Mouse (Mus musculus): Measurements from ENCODE around the gene Ifi205. TPM values are rescaled to one million over a fixed set of nuclear protein-coding genes. Genes with fewer than 3 reads are reported as not detected.
"Not testable (repeated sequence)": the region's sequence is repeated elsewhere in the genome, so short reads cannot be mapped to it uniquely, and the experiment has no call there.

Ifi205 gene
- polyA plus RNA-seq, 1 experiment from 2014 or later = 0.24 TPM

DNA sequence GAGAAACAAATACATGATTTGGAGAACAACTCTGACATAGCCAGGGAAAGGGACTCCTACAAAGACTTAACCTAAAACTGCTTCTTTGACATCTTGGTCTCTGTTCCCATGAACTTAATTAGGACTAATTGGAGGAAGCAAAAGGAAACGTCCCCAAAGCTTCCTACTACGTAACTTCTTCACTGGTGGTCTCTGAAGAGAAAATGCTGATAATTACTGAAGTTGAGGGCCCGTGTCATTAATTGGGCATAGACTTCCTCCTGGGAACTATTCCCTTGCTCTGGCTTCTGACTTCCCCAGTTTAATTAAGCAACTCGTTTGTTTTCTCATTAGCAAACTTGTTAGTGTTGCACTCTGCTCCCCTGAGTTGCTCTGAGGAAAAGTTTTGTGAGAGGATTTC lies 4.2 kb upstream of the Ifi205 start:
- Histone ChIP-seq H3K9ac (ENCODE audit: low read depth, low read length) (no peak overlapping the region), H3K4me3 (replicated peaks; ENCODE audit: low read depth, low read length) (no peak overlapping the region), H3K36me3 (ENCODE audit: insufficient read depth, low read length) (no peaks in the 10 kb centered on the region), H3K27ac (no peak overlapping the region), H3K4me2 (ENCODE audit: low read length) (no peak overlapping the region), H3K4me1 (replicated peaks; ENCODE audit: insufficient read depth, low read length) (no peaks in the 10 kb centered on the region), H3K9me3 (replicated peaks; ENCODE audit: low read length) (no peaks in the 10 kb centered on the region), H3K27me3 (ENCODE audit: insufficient read depth, low read length) (no peaks in the 10 kb centered on the region)
- 58% methylated on average over 4 of the region's 4 CpGs for WGBS
- ATAC-seq (replicated peaks; ENCODE audit: low FRiP score, low read depth) (no peak), DNase-seq (ENCODE audit: low spot score) (no peak)
- no peak for TF ChIP-seq CTCF (IDR thresholded peaks at IDR 0.05; ENCODE audit: low read depth)

DNA sequence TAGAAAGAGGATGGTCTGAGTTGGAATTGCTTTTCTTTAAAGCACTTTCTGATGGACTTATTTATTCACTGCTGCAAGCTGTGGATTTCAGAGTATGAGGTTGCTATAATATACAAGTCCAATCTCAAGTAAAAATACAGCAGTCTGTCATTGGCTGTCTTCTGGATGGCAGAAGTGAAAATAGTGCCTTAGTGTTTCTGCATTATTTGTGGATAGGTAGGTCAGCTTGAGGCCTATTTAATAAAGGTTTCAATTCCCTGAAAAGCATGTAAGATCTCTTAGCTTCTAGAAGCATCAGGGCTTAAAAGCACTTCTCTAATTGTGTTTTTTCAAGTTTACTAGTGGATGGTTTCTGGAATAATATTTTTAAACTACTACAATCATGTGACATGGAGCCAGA lies 24.6 kb downstream of the Ifi205 start:
- not testable (repeated sequence) for DNase-seq (ENCODE audit: low spot score); ATAC-seq (replicated peaks; ENCODE audit: low FRiP score, low read depth); H3K4me3 ChIP-seq (replicated peaks; ENCODE audit: low read depth, low read length); H3K9me3 ChIP-seq (replicated peaks; ENCODE audit: low read length); H3K36me3 ChIP-seq (ENCODE audit: insufficient read depth, low read length); H3K4me2 ChIP-seq (ENCODE audit: low read length); H3K27me3 ChIP-seq (ENCODE audit: insufficient read depth, low read length); H3K9ac ChIP-seq (ENCODE audit: low read depth, low read length); H3K4me1 ChIP-seq (replicated peaks; ENCODE audit: insufficient read depth, low read length); H3K27ac ChIP-seq

DNA sequence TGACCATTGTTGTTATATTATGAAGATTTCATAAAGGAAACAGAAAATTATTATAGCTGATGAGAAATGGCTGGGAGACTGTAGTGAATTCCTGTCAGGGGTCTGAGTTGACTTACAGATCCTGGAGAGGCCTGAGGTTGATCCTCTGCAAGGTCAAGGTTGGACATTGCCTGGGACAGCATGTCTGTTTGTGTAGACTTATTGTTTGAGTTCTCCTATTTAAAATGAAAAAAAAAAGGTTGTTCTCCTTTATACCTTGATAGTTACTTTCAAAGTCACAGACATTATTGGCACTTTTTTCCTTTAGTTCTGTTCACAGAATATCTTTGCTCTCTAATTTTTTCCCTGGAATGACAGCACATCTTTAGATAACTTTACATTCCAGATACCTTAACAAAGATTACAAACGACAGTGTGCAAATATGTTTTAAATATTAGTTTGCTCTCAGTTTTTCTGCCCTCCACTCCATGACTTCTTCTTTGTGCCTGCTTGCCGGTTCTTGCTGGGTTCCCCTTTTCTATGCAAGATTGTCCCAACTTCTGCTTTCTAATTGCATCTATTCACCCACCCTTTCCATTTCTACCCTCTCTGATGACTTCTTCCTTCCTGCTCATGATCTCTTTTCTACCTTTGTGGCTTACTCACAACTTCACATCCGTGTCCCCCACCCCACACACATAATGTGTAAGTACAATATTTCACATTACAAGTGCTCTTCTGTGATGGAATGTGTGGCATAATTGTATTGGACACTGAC lies 27.1 kb downstream of the Ifi205 start:
- not testable (repeated sequence) for H3K4me3 ChIP-seq (replicated peaks; ENCODE audit: low read depth, low read length); H3K9me3 ChIP-seq (replicated peaks; ENCODE audit: low read length); ATAC-seq (replicated peaks; ENCODE audit: low FRiP score, low read depth); H3K4me2 ChIP-seq (ENCODE audit: low read length); H3K27ac ChIP-seq; H3K4me1 ChIP-seq (replicated peaks; ENCODE audit: insufficient read depth, low read length); DNase-seq (ENCODE audit: low spot score); H3K27me3 ChIP-seq (ENCODE audit: insufficient read depth, low read length); H3K9ac ChIP-seq (ENCODE audit: low read depth, low read length); H3K36me3 ChIP-seq (ENCODE audit: insufficient read depth, low read length)
- 61% methylated on average over 1 of the region's 3 CpGs for WGBS

DNA sequence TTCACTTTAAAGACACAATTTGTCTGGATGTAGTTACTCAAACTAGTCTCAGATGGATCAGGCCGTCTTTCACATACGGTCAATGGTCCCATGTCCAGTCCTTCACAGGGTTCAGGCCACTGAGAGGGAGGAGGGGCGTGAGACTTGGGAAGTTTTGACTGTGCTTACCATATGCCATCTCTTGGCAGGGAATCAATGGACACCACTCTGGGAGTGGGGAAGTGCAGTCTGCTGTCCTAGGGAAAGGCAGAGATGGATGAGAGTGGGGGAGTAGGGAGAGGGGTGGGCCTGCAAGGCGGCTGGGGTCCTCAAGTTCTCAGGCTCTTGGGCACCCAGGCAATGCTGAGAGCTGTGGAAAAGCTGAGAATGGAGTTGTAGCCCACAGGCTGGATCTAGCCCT lies 36.6 kb downstream of the Ifi205 start:
- Histone ChIP-seq H3K9ac (ENCODE audit: low read depth, low read length) (no peak overlapping the region), H3K9me3 (replicated peaks; ENCODE audit: low read length) (no peaks in the 10 kb centered on the region), H3K27me3 (ENCODE audit: insufficient read depth, low read length) (no peaks in the 10 kb centered on the region), H3K4me3 (replicated peaks; ENCODE audit: low read depth, low read length) (no peak overlapping the region), H3K27ac (no peak overlapping the region), H3K36me3 (ENCODE audit: insufficient read depth, low read length) (no peaks in the 10 kb centered on the region), H3K4me1 (replicated peaks; ENCODE audit: insufficient read depth, low read length) (no peaks in the 10 kb centered on the region), H3K4me2 (ENCODE audit: low read length) (no peak overlapping the region)
- no peak for DNase-seq (ENCODE audit: low spot score)
- TF ChIP-seq CTCF (IDR thresholded peaks at IDR 0.05; ENCODE audit: low read depth) = no peak
- 82% methylated on average over 4 of the region's 4 CpGs for WGBS
- no peak for ATAC-seq (replicated peaks; ENCODE audit: low FRiP score, low read depth)

DNA sequence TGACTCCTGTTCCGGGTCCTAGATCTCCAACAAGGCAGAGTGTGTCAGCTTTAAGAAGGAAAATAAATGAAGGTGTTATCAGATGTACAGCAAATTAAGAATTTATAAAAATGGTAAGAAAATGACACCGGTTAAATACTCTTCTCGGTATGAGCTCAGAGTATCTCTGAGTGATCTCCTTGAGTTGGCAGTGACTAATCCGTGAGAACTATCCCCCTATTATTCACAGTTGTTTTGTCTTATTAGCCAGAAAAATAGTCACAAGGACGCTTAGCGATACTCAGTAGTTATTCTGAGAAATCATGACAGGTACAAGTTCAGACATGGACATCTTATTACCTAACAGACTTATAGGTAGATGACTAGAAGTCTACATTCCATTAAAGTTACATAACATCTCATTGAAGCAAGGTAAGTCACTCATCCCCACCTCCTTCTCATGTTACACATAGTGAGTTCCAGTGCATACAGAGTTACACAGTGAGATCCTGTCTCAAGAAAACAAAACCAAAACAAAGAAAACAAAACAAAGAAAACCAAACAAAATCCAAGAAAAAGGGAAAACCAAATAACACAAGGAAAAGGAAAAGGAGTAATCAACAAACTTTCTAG lies 48.8 kb downstream of the Ifi205 start, which contains the start of gene Ifi202b:
TSS of gene Ifi202b (minus strand) at position 51 of the 612 bp plus-strand sequence.
- H3K4me3 ChIP-seq (replicated peaks; ENCODE audit: low read depth, low read length); DNase-seq (ENCODE audit: low spot score); H3K4me1 ChIP-seq (replicated peaks; ENCODE audit: insufficient read depth, low read length); H3K4me2 ChIP-seq (ENCODE audit: low read length); H3K9ac ChIP-seq (ENCODE audit: low read depth, low read length); H3K9me3 ChIP-seq (replicated peaks; ENCODE audit: low read length); ATAC-seq (replicated peaks; ENCODE audit: low FRiP score, low read depth); H3K27me3 ChIP-seq (ENCODE audit: insufficient read depth, low read length); H3K36me3 ChIP-seq (ENCODE audit: insufficient read depth, low read length); H3K27ac ChIP-seq: not testable (repeated sequence)
- 79% methylated on average over 6 of the region's 6 CpGs for WGBS

DNA sequence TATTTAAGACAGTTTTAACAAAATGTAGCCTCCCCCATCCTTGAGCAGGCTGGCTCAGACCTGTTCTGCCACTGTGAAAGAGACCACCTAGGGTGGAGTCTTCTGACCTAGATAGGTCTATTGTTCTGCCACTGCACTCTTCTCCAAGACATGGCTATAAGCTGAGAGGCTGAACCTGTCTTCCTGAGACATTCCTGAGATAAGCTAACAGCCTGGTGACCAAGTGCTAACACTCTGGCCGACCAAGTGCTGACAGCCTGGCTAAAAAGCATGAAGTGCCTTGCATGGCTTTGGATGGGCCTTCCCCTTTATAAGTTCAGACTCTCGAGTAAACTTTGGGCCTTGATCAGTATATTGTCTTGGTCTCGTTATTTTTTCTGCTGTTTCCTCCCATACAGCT lies 50.6 kb downstream of the Ifi205 start:
- not testable (repeated sequence) for DNase-seq (ENCODE audit: low spot score); H3K4me3 ChIP-seq (replicated peaks; ENCODE audit: low read depth, low read length); H3K27me3 ChIP-seq (ENCODE audit: insufficient read depth, low read length); ATAC-seq (replicated peaks; ENCODE audit: low FRiP score, low read depth); H3K4me2 ChIP-seq (ENCODE audit: low read length); H3K36me3 ChIP-seq (ENCODE audit: insufficient read depth, low read length); H3K9me3 ChIP-seq (replicated peaks; ENCODE audit: low read length); H3K9ac ChIP-seq (ENCODE audit: low read depth, low read length); H3K27ac ChIP-seq; H3K4me1 ChIP-seq (replicated peaks; ENCODE audit: insufficient read depth, low read length)
- WGBS = 53% methylated on average over 3 of the region's 3 CpGs

DNA sequence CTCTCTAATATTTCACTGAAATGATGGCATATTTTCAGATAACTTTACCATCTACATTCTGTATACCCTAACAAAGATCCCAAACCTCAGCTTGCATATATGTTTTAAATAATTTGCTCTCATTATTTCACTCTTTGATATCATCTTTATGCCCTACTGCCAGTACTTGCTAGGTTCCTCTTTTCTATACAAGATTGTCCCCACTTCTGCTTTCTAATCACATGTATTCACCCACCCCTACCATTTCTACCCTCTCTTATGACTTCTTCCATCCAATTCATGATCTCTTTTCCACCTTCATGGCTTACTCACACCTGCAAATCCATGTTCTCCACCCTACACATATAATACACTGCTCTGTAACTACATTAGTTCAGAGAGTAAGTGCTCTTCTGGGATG lies 54.0 kb downstream of the Ifi205 start:
- Histone ChIP-seq H3K4me3 (replicated peaks; ENCODE audit: low read depth, low read length) (no peak overlapping the region), H3K4me1 (replicated peaks; ENCODE audit: insufficient read depth, low read length) (no peaks in the 10 kb centered on the region), H3K9me3 (replicated peaks; ENCODE audit: low read length) (no peaks in the 10 kb centered on the region), H3K27me3 (ENCODE audit: insufficient read depth, low read length) (no peaks in the 10 kb centered on the region), H3K36me3 (ENCODE audit: insufficient read depth, low read length) (no peaks in the 10 kb centered on the region), H3K27ac (no peak overlapping the region), H3K4me2 (ENCODE audit: low read length) (no peak overlapping the region), H3K9ac (ENCODE audit: low read depth, low read length) (no peak overlapping the region)
- DNase-seq (ENCODE audit: low spot score) = no peak
- TF ChIP-seq CTCF (IDR thresholded peaks at IDR 0.05; ENCODE audit: low read depth) = no peak
- ATAC-seq (replicated peaks; ENCODE audit: low FRiP score, low read depth) = no peak
